Mouse (Mus musculus): ENCODE measurements around the gene Cpeb4. TPM values are rescaled to one million over a fixed set of nuclear protein-coding genes. Genes with fewer than 3 reads are reported as not detected.
"Not testable (repeated sequence)": the region's sequence is repeated elsewhere in the genome, so short reads cannot be mapped to it uniquely, and the experiment has no call there.

The Cpeb4 gene
- polyA plus RNA-seq, 2 experiments from 2014 or later: 5.8 to 7.2 TPM

DNA sequence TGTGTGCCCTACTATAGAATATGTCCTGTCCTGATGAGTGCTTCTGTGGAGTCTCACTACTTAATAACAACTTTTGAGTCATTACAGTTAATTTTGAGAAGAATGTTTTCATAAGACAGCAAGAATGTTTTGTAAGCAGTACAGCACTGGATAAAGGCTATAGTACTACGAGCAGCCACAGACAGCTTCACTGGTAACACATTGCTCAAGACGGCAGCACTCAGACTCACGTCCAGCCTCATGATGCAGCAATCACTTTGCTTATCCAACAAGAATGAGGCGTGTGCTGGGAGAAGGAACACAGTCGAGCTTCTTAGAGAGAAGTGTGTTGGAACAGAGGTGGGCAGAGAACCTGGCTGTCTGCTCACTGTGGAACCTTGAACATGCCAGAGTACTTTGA is 104.1 kb downstream of the Cpeb4 start:
- ATAC-seq: no peak

DNA sequence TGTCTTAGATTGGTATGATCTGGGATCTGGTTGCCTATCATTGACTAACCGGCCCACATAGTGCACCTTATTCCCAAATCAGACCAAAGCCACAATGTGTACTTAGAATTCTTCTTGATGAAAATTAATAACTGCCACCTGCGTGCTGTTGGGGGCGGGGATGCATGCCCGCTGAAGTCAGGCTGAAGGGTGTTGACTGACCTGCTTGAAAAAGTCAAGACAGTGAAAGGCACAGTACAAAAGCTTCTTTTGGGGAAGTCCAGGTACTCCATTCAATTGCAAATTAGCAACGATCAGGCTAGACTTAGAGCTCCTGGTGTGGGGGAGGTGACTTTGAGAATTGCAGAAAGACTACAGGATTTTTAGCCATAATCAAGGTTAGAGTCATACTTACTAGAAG is 108.1 kb downstream of the Cpeb4 start:
- ATAC-seq: not testable (repeated sequence)

DNA sequence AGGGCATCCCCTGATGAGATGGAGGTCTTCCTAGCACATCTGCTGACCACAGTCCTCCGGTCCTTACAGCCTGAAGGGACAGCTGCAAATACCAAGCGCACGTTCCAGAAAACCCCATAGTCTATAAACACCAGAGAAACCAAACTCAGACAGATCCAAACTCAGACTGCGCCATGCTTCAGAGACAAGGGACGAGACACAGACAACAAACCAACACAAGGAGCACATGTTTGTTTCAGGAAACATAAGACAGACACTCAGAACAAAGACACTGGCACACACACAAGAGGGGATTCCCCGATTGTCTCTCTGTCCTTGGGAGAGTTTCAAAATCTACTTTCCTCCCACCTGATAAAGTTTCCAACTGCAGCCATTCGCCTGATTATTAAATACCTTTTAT is 109.8 kb downstream of the Cpeb4 start:
- ATAC-seq: no peak

DNA sequence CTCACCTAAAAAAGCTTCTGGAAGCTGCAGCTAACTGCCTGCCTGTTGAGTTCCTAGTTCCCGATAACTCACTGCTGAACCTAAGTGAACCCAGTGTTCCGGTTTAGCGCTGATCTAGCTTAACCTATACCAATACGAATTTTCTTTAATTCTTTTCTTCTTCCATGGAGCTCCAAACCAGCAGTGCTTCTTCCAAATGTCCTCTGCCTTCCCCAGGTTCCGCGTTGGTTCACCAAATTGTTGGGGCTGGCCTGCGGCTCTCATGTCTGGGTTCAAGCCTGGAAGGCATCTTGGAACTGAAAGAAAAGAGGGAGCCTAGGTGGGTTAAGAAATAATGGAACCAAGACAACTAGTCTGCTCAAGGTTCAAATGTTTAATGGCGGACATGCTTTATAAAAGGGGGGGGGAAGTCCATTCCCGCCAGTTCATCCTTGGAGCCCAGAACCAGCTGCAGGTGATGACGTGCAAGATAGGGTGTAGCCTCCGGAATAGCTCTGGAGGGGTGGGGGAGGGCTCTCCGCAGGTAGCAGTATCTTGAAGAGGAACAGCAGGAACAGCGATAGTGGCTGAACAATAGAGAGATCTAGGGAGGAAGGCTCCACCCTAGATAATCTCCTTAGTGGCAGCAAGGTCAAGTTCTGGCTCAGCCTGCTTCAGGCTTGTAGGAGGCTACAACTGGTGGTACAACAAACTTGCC is 110.4 kb downstream of the Cpeb4 start:
- ATAC-seq: not testable (repeated sequence)

DNA sequence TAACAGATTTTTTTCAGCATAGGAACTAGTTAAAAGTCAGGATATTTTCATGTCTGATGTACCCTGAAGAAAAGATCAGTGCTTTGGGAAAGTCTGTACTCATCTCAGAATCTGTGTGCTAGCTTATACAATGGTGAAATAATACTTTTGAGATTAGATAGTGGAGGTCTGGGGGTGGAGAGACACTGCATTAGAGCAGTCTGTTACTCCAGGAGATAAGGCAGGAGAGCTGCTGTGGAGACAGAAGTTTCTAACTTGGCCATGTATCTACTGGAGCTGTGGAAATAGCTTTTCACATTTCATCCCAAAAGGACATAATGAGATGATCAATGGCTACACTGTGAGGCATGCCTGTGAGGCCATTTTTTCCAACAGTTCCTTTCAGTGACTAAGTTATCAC is 111.2 kb downstream of the Cpeb4 start:
- ATAC-seq: no peak

DNA sequence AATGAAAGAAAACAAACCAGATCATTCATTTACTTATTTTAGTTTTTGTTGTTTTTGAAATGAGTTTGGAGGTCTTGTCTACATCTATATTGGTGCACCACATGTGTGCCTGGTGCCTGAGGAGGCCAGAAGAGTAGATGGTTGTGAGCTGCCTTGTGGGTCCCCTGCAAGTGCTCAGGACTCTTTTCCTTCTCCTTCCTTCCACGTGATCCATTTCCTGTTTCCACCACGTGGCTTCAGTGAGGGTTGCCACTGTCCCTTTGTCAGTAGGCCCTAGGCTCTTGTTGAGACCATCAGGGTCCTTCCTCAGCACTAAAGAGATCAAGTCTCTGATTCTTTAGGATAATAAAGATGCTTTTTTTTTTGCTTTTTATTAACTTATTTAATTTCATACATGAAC is 112.8 kb downstream of the Cpeb4 start:
- ATAC-seq: no peak

Other genes starting within 250 kb of the Cpeb4 start
- gene Bod1, start 200.3 kb upstream of the Cpeb4 start, polyA plus RNA-seq (2017; shearing (Covaris generic)): 1 to 10 TPM; 7.6 to 8.2 TPM
- gene 4930524B15Rik, start 93.4 kb downstream of the Cpeb4 start, polyA plus RNA-seq (2017; shearing (Covaris generic)): not detected
- gene Nsg2, start 128.3 kb downstream of the Cpeb4 start, polyA plus RNA-seq (2017; shearing (Covaris generic)): 10 to 100 TPM; 72.5 to 88.8 TPM

Measured in CD4-positive, CD25-positive, alpha-beta regulatory T cell, adult 4 months (primary cell).